8 mouse cellular contexts compared by ENCODE assay signal in the genomic region with DNA sequence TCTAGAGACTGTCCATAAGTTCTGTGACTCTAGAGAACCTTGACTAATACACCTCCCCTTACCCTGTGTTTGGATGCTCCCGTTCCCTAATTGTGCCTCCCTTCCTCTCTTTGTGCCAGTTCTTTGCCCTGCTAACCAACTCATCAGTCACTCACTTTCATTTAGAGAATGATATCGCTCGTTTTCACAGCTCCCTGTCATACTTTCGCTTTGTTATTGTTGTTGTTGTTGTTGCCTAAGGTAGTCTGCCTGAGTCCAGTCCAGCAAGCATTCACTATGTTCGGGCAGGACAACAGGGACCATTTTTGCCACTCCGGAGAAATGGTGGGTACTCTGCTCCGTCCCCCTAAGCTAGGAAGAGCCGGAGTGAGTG. TPM values are rescaled to one million over a fixed set of nuclear protein-coding genes. Genes with fewer than 3 reads are reported as not detected.
DNase-seq lines count a peak whose midpoint lies in the region; ATAC-seq and TF ChIP-seq lines count a peak whose summit lies in the region.

No protein-coding gene starts in this region.

- DNase-seq in liver, adult 2 months (ENCODE audit: extremely low read depth, low read depth, low spot score) = no peak
- no peak for DNase-seq in liver
- DNase-seq in limb, embryonic 10.5 days (ENCODE audit: low spot score) = no peak
- no peak for DNase-seq in thymus, adult 18-20 months
- no peak for DNase-seq in right cerebral cortex, postnatal 10 days (ENCODE audit: low spot score in 2 of 2)
- DNase-seq in embryo, embryonic 9.5 days (ENCODE audit: extremely low spot score) = no peak

- H3K4me3 ChIP-seq in liver, adult 2 months (ENCODE audit: insufficient read depth, low read depth, low read length) = peak overlapping the region; percentile 70
- peak overlapping the region; percentile 35 for H3K4me3 ChIP-seq in limb, embryonic 10.5 days
- H3K4me3 ChIP-seq in neural tube, embryonic 15.5 days (replicated peaks) = peak overlapping the region; percentile 31

- no peaks in the 10 kb centered on the region for H3K9me3 ChIP-seq in limb, embryonic 10.5 days (replicated peaks)
- H3K9me3 ChIP-seq in neural tube, embryonic 15.5 days (replicated peaks) = no peaks in the 10 kb centered on the region

- peak overlapping the region; percentile 59 for H3K27ac ChIP-seq in liver, adult 2 months (replicated peaks; ENCODE audit: insufficient read depth, low read depth, low read length)
- H3K27ac ChIP-seq in limb, embryonic 10.5 days = peak overlapping the region; percentile 62; the same call in 1 of the 2 replicates
- no peak overlapping the region for H3K27ac ChIP-seq in neural tube, embryonic 15.5 days (replicated peaks)

- 0 out of 2 replicates have a peak, but pooled peaks have one; percentile 30 for ATAC-seq in erythroblast, adult 5-6 weeks (replicated peaks; ENCODE audit: low FRiP score, poor library complexity, severe bottlenecking)
- no peak for ATAC-seq in neural tube, embryonic 15.5 days (ENCODE audit: low FRiP score)

- no peaks in the 10 kb centered on the region for H3K36me3 ChIP-seq in liver, adult 2 months (ENCODE audit: control insufficient read depth, insufficient read depth, low read length)
- H3K36me3 ChIP-seq in limb, embryonic 10.5 days = no peaks in the 10 kb centered on the region
- no peaks in the 10 kb centered on the region for H3K36me3 ChIP-seq in neural tube, embryonic 15.5 days

- no peak for TF ChIP-seq POLR2A in liver, adult 2 months (IDR thresholded peaks at IDR 0.05; ENCODE audit: extremely low read depth, insufficient read depth, low read length)

- no peaks in the 10 kb centered on the region for H3K27me3 ChIP-seq in liver, adult 2 months (ENCODE audit: control insufficient read depth, insufficient read depth, low read length)
- no peaks in the 10 kb centered on the region for H3K27me3 ChIP-seq in limb, embryonic 10.5 days (ENCODE audit: low read depth, poor library complexity, severe bottlenecking)
- no peaks in the 10 kb centered on the region for H3K27me3 ChIP-seq in neural tube, embryonic 15.5 days (replicated peaks)

- H3K4me2 ChIP-seq in neural tube, embryonic 15.5 days = peak overlapping the region; percentile 50

- H3K4me1 ChIP-seq in liver, adult 2 months (ENCODE audit: control insufficient read depth, insufficient read depth, low read length) = no peaks in the 10 kb centered on the region
- no peaks in the 10 kb centered on the region for H3K4me1 ChIP-seq in limb, embryonic 10.5 days
- H3K4me1 ChIP-seq in neural tube, embryonic 15.5 days = no peaks in the 10 kb centered on the region

- WGBS in liver, adult 2 months = 39% methylated on average over 8 of the region's 8 CpGs
- WGBS in limb, embryonic 10.5 days = 82% methylated on average over 8 of the region's 8 CpGs
- 65% methylated on average over 8 of the region's 8 CpGs for WGBS in neural tube, embryonic 15.5 days

- peak overlapping the region; percentile 78 for H3K9ac ChIP-seq in liver, adult 2 months (ENCODE audit: low read depth, low read length)
- no peak overlapping the region for H3K9ac ChIP-seq in neural tube, embryonic 15.5 days (replicated peaks)

- TF ChIP-seq CTCF in liver, adult 2 months (IDR thresholded peaks at IDR 0.05; ENCODE audit: low read depth, low read length) = no peak

- H3K79me2 ChIP-seq in liver, adult 2 months (ENCODE audit: control insufficient read depth, insufficient read depth, low read length) = no peaks in the 10 kb centered on the region

RNA-seq across cellular contexts. Expression of a gene that starts 3.6 kb away (rescaled TPM):
- total RNA-seq in liver, adult 2 months (2014; rRNA removed) = not detected in 2 replicates
- polyA plus RNA-seq in liver, adult 2 months (2012; rRNA removed) = not detected in 2 replicates
- not detected in 2 replicates for total RNA-seq in erythroblast, adult 5-6 weeks (2015; ENCODE audit: low replicate concordance)
- total RNA-seq in erythroblast, adult 5-6 weeks (2017; ENCODE audit: low replicate concordance) = not detected in 2 replicates
- 0.24 TPM in 1 of 2 replicates, not detected in the other for polyA plus RNA-seq in limb, embryonic 10.5 days (2016; fragmentation: Nextera tagmentation; extraction: Ambion mirVana)
- polyA plus RNA-seq in neural tube, embryonic 15.5 days (2015; fragmentation: Nextera tagmentation; extraction: Ambion mirVana) = not detected in 2 replicates

RNA-seq across cellular contexts. Expression of a gene that starts 6.5 kb away (rescaled TPM):
- not detected in 2 replicates for total RNA-seq in liver, adult 2 months (2014; rRNA removed)
- not detected in 2 replicates for polyA plus RNA-seq in liver, adult 2 months (2012; rRNA removed)
- not detected in 2 replicates for total RNA-seq in erythroblast, adult 5-6 weeks (2015; ENCODE audit: low replicate concordance)
- not detected in 2 replicates for total RNA-seq in erythroblast, adult 5-6 weeks (2017; ENCODE audit: low replicate concordance)
- polyA plus RNA-seq in limb, embryonic 10.5 days (2016; fragmentation: Nextera tagmentation; extraction: Ambion mirVana) = not detected in 2 replicates
- polyA plus RNA-seq in neural tube, embryonic 15.5 days (2015; fragmentation: Nextera tagmentation; extraction: Ambion mirVana) = not detected in 2 replicates

RNA-seq across cellular contexts. Expression of a gene that starts 36.0 kb away (rescaled TPM):
- not detected in 2 replicates for total RNA-seq in liver, adult 2 months (2014; rRNA removed)
- polyA plus RNA-seq in liver, adult 2 months (2012; rRNA removed) = not detected in 2 replicates
- not detected in 2 replicates for total RNA-seq in erythroblast, adult 5-6 weeks (2015; ENCODE audit: low replicate concordance)
- not detected in 2 replicates for total RNA-seq in erythroblast, adult 5-6 weeks (2017; ENCODE audit: low replicate concordance)
- polyA plus RNA-seq in limb, embryonic 10.5 days (2016; fragmentation: Nextera tagmentation; extraction: Ambion mirVana) = not detected in 2 replicates
- not detected in 2 replicates for polyA plus RNA-seq in neural tube, embryonic 15.5 days (2015; fragmentation: Nextera tagmentation; extraction: Ambion mirVana)

RNA-seq across cellular contexts. Expression of a gene that starts 37.5 kb away (rescaled TPM):
- not detected in 2 replicates for total RNA-seq in liver, adult 2 months (2014; rRNA removed)
- not detected in 2 replicates for polyA plus RNA-seq in liver, adult 2 months (2012; rRNA removed)
- not detected in 2 replicates for total RNA-seq in erythroblast, adult 5-6 weeks (2015; ENCODE audit: low replicate concordance)
- not detected in 2 replicates for total RNA-seq in erythroblast, adult 5-6 weeks (2017; ENCODE audit: low replicate concordance)
- polyA plus RNA-seq in limb, embryonic 10.5 days (2016; fragmentation: Nextera tagmentation; extraction: Ambion mirVana) = not detected in 2 replicates
- polyA plus RNA-seq in neural tube, embryonic 15.5 days (2015; fragmentation: Nextera tagmentation; extraction: Ambion mirVana) = not detected in 2 replicates

RNA-seq across cellular contexts. Expression of a gene that starts 43.0 kb away (rescaled TPM):
- total RNA-seq in liver, adult 2 months (2014; rRNA removed) = not detected in 2 replicates
- polyA plus RNA-seq in liver, adult 2 months (2012; rRNA removed) = not detected in 2 replicates
- total RNA-seq in erythroblast, adult 5-6 weeks (2015; ENCODE audit: low replicate concordance) = not detected in 2 replicates
- total RNA-seq in erythroblast, adult 5-6 weeks (2017; ENCODE audit: low replicate concordance) = not detected in 2 replicates
- polyA plus RNA-seq in limb, embryonic 10.5 days (2016; fragmentation: Nextera tagmentation; extraction: Ambion mirVana) = not detected in 2 replicates
- polyA plus RNA-seq in neural tube, embryonic 15.5 days (2015; fragmentation: Nextera tagmentation; extraction: Ambion mirVana) = not detected in 2 replicates
